ENCODE assay signal across 9 mouse cellular contexts in genomic region chr6:64727751-64728403, GRCm38 (mm10). TPM values are rescaled to one million over a fixed set of nuclear protein-coding genes. Genes with fewer than 3 reads are reported as not detected.
DNase-seq lines count a peak whose midpoint lies in the region; ATAC-seq and TF ChIP-seq lines count a peak whose summit lies in the region.
"Had no signal": no experiment of that assay in that cellular context is flagged by ENCODE, and none has a peak within 500 bp of the region (broad histone marks: within the 10 kb centered on the region; RNA-seq: fewer than 3 reads in every experiment).

No protein-coding gene starts in this region.

- peaks cover 62% of the 10 kb centered on the region for H3K27me3 ChIP-seq in hindbrain, embryonic 13.5 days
- H3K27me3 ChIP-seq in midbrain, postnatal 0 days (ENCODE audit: insufficient read depth, low read length) = peaks cover 43% of the 10 kb centered on the region

- intact Hi-C loops in gastrocnemius, adult 2 months (cut with DNase I) = no loop called here

- under 1% methylated on average over 29 of the region's 29 CpGs for WGBS in hindbrain, embryonic 13.5 days
- WGBS in midbrain, postnatal 0 days = under 1% methylated on average over 28 of the region's 29 CpGs

- peak overlapping the region; percentile 72 for H3K4me2 ChIP-seq in hindbrain, embryonic 13.5 days
- H3K4me2 ChIP-seq in midbrain, postnatal 0 days (ENCODE audit: low read depth, low read length, poor library complexity, severe bottlenecking) = peak overlapping the region; percentile 36

- no peaks in the 10 kb centered on the region for H3K36me3 ChIP-seq in hindbrain, embryonic 13.5 days
- H3K36me3 ChIP-seq in midbrain, postnatal 0 days (ENCODE audit: insufficient read depth, low read length) = no peaks in the 10 kb centered on the region

- ATAC-seq in hindbrain, embryonic 13.5 days (ENCODE audit: low FRiP score) = peak; percentile 16; the same call in 1 of the 2 replicates
- ATAC-seq in midbrain, postnatal 0 days (ENCODE audit: low FRiP score) = peak; percentile 36; the same call in 1 of the 2 replicates
- ATAC-seq in erythroblast, adult 5-6 weeks (replicated peaks; ENCODE audit: low FRiP score, poor library complexity, severe bottlenecking) = no peak

- no peak for TF ChIP-seq CTCF in gastrocnemius, adult 2 months (IDR thresholded peaks at IDR 0.05)
- TF ChIP-seq CTCF in midbrain, postnatal 0 days (IDR thresholded peaks at IDR 0.05) = no peak

- H3K9ac ChIP-seq in hindbrain, embryonic 13.5 days = no peak overlapping the region
- H3K9ac ChIP-seq in midbrain, postnatal 0 days (replicated peaks; ENCODE audit: low read length, poor library complexity, severe bottlenecking) = no peak overlapping the region

- H3K4me3 ChIP-seq in gastrocnemius, adult 2 months = peak overlapping the region; percentile 61
- peak overlapping the region; percentile 46 for H3K4me3 ChIP-seq in hindbrain, embryonic 13.5 days
- peak overlapping the region; percentile 17 for H3K4me3 ChIP-seq in midbrain, postnatal 0 days (ENCODE audit: low read depth, low read length)

- H3K4me1 ChIP-seq in hindbrain, embryonic 13.5 days (replicated peaks) = peaks cover 31% of the 10 kb centered on the region
- peaks cover 9% of the 10 kb centered on the region; the same call in 1 of the 2 replicates for H3K4me1 ChIP-seq in midbrain, postnatal 0 days (ENCODE audit: insufficient read depth, low read length)

- peak; percentile 16 for DNase-seq in gastrocnemius, adult 2 months
- DNase-seq in gastrocnemius, postnatal 10 days = no peak
- DNase-seq in embryo, embryonic 11 days = peak; percentile 51
- peak; percentile 9 for DNase-seq in liver
- peak; percentile 61 for DNase-seq in midbrain, postnatal 0 days (ENCODE audit: low spot score)
- no peak for DNase-seq in thymus, adult 18-20 months

- no peak overlapping the region for H3K27ac ChIP-seq in gastrocnemius, adult 2 months
- no peak overlapping the region for H3K27ac ChIP-seq in hindbrain, embryonic 13.5 days
- H3K27ac ChIP-seq in midbrain, postnatal 0 days (ENCODE audit: low read depth, low read length) = no peak overlapping the region

- no peaks in the 10 kb centered on the region for H3K9me3 ChIP-seq in hindbrain, embryonic 13.5 days
- H3K9me3 ChIP-seq in midbrain, postnatal 0 days (ENCODE audit: low read length) = no peaks in the 10 kb centered on the region

RNA-seq across cellular contexts. Expression of gene Atoh1, which starts 1.0 kb away (rescaled TPM):
- not detected for total RNA-seq in gastrocnemius, adult 2 months (2021)
- total RNA-seq in gastrocnemius, postnatal 10 days (2021) = not detected
- 7.7 and 20.0 TPM in 2 replicates for polyA plus RNA-seq in hindbrain, embryonic 13.5 days (2015; fragmentation: Nextera tagmentation; extraction: Ambion mirVana)
- total RNA-seq in midbrain, postnatal 0 days (2014; rRNA removed) = 0.33 and 2.7 TPM in 2 replicates
- not detected in 2 replicates for polyA plus RNA-seq in midbrain, postnatal 0 days (2015; fragmentation: Nextera tagmentation; extraction: Ambion mirVana)
- not detected in 2 replicates for total RNA-seq in erythroblast, adult 5-6 weeks (2015; ENCODE audit: low replicate concordance)
- not detected in 2 replicates for total RNA-seq in erythroblast, adult 5-6 weeks (2017; ENCODE audit: low replicate concordance)
- total RNA-seq: heart, adult 18-20 months had no signal

Comparison
In these comparisons a context has a peak if more than half of its experiments do, and no peak if none do; other contexts are left out.
1. DNase-seq: peak in gastrocnemius, adult 2 months (single experiment), embryo, embryonic 11 days (single experiment), liver (single experiment) and midbrain, postnatal 0 days (single experiment); none in gastrocnemius, postnatal 10 days (single experiment) and thymus, adult 18-20 months (0 of 2).
2. Peak in every context shown above with its lines, with median percentiles within 50 percentile points of each other: H3K4me3 ChIP-seq.